9 mouse cellular contexts compared by ENCODE assay signal in genomic region chr10:105523405-105524088, GRCm38 (mm10). TPM values are rescaled to one million over a fixed set of nuclear protein-coding genes. Genes with fewer than 3 reads are reported as not detected.
A peak's percentile ranks its signal among the peaks of the same experiment; 100 is the strongest.
DNase-seq lines count a peak whose midpoint lies in the region; ATAC-seq and TF ChIP-seq lines count a peak whose summit lies in the region.
"Had no signal": no experiment of that assay in that cellular context is flagged by ENCODE, and none has a peak within 500 bp of the region (broad histone marks: within the 10 kb centered on the region; RNA-seq: fewer than 3 reads in every experiment).

No protein-coding gene starts in this region.

- no peaks in the 10 kb centered on the region for H3K36me3 ChIP-seq in ES-Bruce4 (ENCODE audit: control insufficient read depth, insufficient read depth, low read length, poor library complexity, severe bottlenecking)

- no peak for TF ChIP-seq POLR2A in ES-Bruce4 (IDR thresholded peaks at IDR 0.05; ENCODE audit: insufficient read depth, low read length)

- TF ChIP-seq EP300 in ES-Bruce4 (IDR thresholded peaks at IDR 0.05; ENCODE audit: insufficient read depth, low read depth, low read length): no peak

- peak overlapping the region; percentile 26; the same call in 1 of the 2 replicates for H3K27ac ChIP-seq in ES-Bruce4 (ENCODE audit: insufficient read depth, low read length)

- no peak overlapping the region for H3K4me3 ChIP-seq in ES-Bruce4 (ENCODE audit: low read depth, low read length)

- DNase-seq in cerebellum, adult 18-20 months: no peak
- DNase-seq in kidney, postnatal 14 days: peak; percentile 7
- no peak for DNase-seq in kidney, postnatal 10 days
- peak; percentile 88 for DNase-seq in large intestine, adult 2 months (ENCODE audit: low read depth, low spot score)
- no peak for DNase-seq in left cerebral cortex, adult 9 months (ENCODE audit: low spot score in 2 of 2)
- DNase-seq in liver: no peak
- DNase-seq: cerebellum, adult 9-10 months had no signal

- no peaks in the 10 kb centered on the region for H3K27me3 ChIP-seq in ES-Bruce4 (ENCODE audit: control insufficient read depth, insufficient read depth, low read length, poor library complexity, severe bottlenecking)

- H3K4me1 ChIP-seq in ES-Bruce4 (ENCODE audit: control insufficient read depth, insufficient read depth, low read length): peaks cover 8% of the 10 kb centered on the region

- H3K9me3 ChIP-seq in ES-Bruce4 (replicated peaks; ENCODE audit: control insufficient read depth, insufficient read depth, low read length, poor library complexity, severe bottlenecking): no peaks in the 10 kb centered on the region

- no peak overlapping the region for H3K9ac ChIP-seq in ES-Bruce4 (ENCODE audit: low read depth, poor library complexity, severe bottlenecking)

- peak; percentile 52 for ATAC-seq in cerebellum, adult (ENCODE audit: insufficient number of reproducible peaks, low FRiP score, low TSS enrichment)

- WGBS in large intestine, adult 2 months: 9% methylated on average over 8 of the region's 8 CpGs

- TF ChIP-seq CTCF in ES-Bruce4 (IDR thresholded peaks at IDR 0.05; ENCODE audit: low read depth, low read length): no peak

RNA-seq across cellular contexts. Expression of gene Tmtc2, which starts 50.7 kb away (rescaled TPM):
- polyA plus RNA-seq in ES-Bruce4 (2011; ENCODE audit: insufficient read depth, insufficient read length, low read depth, missing spikeins): 1.1 and 1.7 TPM in 2 replicates
- 3.5 and 5.2 TPM in 2 replicates for polyA plus RNA-seq in large intestine, adult 2 months (2012; rRNA removed)

Comparison
In these comparisons a context has a peak if more than half of its experiments do, and no peak if none do; other contexts are left out.
1. DNase-seq: peak in kidney, postnatal 14 days (single experiment) and large intestine, adult 2 months (single experiment); none in cerebellum, adult 18-20 months (0 of 2), kidney, postnatal 10 days (single experiment), left cerebral cortex, adult 9 months (0 of 2) and liver (single experiment).